Mouse (Mus musculus) urinary bladder, postnatal 10 days (tissue): Measurements from ENCODE around the gene Rhoa.

Experiments used
- DNase-seq: peaks from one replicate; pipeline ENCODE4 v3.0.0; 2022; ENCODE audit warnings: low spot score

Rhoa gene

DNA sequence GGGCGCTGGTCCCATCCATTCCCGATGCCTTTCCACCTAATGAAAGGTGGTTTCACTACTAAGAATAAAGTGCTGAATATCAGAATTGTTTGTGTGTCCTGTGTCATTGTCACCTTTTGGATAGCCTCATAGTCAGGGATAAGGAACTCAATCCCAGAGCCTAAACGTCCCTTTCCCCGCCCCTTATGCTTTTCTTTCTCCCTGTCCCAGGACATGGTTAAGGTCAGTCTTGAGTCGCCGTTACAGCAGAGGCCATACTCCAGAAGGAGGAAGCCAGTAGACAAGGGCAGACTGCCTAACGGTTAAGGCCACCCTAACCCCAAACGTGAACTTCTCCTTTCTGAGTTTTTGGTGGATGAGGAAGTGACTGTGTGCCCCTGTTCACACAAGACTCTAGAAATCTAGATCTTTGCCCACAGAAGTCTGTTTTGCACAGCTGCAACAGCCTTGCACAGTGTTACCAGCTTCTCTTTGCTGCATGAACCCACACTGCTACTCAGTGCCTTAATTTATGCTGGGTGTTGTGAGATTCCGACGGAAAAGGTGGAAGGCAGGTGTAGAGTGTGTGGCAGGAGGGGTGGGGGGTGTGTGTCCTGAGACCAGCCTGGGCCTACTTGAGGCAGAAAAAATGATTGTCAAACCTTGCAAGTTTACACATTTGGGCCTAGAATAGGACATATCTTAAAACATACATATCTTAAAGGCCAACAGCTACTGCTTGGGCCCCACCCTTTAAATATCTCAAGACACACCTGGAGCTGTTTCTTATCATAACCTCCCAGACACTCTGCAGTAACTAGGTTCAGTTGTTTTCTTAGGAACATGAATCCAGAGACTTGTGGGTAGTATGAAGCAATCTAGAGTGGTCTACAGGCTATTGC is 34.6 kb downstream of the Rhoa start:
- DNase-seq: no peak

DNA sequence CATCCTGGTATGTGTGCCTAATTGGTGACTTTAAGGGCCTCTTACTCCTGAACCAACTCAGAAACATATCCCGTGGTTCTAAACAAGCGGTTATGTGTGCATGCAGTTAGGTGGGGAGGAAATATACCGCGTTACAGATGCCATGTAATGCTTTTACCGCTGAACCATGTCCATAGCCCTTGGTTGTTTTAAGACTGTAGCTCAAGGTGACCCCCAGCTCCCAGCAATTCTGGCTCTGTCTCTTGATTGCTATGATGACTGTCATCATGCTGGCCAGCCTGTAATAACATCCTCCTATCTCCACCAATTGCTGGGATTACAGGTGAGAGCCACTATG is 35.2 kb downstream of the Rhoa start:
- DNase-seq: no peak

DNA sequence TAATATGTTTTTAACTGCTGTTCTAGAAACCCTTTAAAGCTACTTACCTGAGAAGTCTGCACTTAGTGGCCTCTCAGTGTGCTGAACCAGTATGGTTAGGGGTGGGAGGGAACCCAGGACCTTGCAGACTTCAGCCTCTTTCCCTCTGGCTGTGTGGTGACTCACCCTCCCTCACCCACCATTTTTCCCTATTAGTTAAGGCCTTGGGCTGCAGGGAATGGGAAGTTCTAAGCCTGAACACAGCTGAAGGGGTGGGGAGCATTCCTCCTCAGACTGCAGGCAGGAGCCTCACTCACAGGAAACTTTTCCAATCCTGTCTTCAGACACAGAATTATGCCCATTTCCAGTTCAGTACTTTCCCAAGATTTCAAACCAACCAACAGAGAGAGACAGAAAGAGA is 35.9 kb downstream of the Rhoa start:
- DNase-seq: no peak

DNA sequence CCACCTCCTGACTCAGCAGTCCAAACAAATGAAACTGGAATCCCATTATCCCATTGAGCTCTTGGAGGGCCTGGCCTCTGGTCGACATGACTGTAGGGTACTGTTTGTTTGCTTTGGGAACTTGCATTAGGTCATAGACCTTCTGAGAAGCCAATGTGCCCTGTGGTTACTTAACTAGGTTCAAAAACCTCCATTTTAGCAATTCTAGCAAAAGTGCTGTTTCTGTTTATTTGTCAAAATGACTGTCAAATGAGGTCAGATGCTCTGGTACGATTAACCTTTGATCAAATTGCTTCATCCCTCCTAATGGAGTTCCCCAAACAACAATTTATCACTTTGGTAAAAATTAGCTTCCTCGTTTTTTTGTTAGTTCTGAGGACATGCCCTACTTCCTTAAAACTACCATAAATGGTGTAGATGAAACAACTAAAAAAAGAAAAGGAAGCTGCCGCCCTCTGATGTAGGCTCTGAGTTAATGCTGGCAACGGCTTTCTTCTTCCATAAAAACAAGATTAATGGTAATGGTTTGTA is 36.4 kb downstream of the Rhoa start:
- DNase-seq: no peak

DNA sequence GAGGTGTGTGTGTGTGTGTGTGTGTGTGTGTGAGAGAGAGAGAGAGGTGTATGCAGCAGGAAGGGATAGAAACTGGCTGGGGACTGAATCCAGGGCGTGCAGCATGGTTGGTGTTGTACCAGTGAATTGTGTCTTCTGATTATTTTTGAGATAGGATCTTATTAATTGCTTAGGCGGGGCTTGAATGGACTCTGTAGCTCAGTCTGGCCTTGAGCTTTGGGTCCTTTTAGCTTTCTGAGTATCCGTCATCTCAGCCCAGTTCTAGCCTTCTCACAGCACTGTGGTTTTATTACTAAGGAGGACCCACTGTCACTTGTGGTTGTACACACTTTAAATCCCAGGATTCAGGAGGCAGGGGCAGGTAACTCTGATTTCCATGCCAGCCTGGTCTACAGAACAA is 37.4 kb downstream of the Rhoa start:
- DNase-seq: no peak

DNA sequence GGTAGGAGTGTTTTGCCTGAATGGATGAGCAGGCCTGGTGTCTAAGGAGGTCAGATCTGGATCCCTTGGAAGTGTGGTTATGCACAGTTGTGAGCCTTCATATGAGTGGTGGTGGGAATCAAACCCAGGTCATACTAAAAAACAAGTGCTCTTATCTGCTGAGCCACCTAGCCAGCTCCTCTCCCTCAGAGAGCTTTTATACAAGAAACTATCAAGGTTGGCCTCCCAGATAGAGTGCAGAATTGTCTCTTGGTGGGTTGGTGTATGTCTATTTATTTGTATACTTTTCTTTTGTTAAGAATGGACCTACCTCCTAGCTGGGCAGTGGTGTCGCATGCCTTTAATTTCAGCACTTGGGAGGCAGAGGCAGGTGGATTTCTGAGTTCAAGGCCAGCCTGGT is 37.9 kb downstream of the Rhoa start:
- no peak for DNase-seq

DNA sequence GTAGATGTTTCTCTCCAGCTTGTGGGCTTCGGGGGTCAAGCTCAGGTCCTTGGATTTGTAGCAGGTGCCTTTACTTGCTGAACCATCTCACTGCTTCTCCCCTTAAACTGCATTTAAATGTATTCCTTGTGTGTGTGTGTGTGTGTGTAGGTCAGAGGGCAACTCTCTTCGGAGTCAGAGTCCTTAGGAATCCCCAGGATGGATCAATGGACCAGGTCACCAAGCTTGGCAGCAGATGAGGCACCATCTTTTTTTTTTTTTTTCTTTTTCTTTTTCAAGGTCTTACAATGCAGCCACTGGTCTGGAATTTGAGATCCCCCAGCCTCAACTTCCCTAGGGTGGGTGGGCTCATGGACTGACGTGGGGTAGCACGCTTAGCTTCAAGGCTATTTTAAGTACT is 38.5 kb downstream of the Rhoa start:
- DNase-seq: no peak

DNA sequence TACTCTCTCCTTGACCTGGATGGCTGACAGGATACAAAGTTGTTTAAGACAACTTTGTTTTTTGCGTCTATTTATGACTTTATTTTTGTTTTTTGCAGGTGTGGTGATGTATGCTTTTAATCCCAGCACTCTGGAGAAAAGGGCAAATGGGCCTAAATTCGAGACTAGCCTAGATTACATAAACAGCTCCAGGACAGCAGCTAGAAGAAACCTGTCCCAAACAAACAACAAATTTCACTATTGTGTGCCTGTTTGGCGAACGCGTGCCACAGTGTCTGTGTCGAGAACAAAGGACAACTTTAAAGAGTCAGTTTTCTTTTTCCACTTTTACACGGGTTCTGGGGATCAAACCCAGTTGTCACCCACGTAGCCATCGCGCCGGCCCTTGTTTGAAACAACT is 41.1 kb downstream of the Rhoa start:
- DNase-seq: no peak

DNA sequence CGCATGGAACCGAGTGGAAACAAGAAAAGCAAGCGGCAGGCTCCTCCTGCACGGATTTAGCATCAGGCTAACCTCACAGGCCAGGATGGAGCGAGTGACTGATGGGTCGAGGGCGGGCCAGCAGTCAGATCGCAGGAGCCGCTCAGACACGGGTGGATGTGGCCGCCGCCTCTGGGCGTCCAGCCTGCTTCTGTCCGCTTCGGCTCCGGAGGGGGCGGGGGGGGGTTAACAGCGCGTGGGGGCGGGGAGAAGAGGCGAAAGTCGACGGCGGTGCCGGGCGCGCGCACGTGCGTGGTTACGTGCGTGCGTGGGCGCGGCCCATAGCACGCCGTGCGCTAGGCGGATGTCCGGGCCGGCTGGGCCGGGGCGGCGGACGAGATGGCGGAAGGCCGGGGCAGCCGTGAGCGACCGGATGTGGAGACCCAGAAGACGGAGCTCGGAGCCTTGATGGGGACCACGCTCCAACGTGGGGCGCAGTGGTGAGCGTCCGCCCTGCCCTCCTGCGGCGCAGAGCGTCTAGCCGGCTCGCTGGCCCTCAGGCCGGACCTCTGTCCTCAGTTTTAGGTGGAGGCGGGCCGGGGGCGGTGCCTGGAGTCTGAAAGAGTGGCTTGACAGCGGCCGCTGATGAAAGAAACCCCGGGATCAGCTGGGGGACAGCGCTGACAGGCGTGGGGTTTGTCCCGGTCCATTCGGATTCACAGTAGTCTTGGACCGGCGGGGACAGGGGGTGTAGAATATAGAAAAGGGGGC is 41.8 kb downstream of the Rhoa start, which contains the start of gene Usp4:
Gene Usp4 (plus strand): TSS at position 314 of the 750 bp plus-strand sequence.
- peak; percentile 57 for DNase-seq

DNA sequence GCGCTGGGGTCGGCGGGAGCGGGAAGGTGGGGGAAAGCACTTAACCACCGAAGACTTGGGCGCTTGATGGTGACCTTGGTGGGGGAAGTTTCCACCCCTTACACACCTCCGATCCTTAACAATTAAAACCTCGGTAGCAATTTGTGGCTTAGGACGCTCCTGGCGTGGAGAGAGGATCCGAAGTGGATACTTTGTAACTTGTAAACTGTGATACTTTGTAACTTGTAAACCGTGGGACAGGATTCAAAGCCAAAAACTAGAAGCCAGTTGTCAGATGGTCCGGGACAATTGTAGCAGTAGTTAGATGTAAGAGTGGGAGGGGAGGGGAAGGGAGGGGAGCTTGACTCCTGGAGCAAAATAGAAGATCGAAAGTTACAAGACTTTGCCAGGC is 42.4 kb downstream of the Rhoa start:
- no peak for DNase-seq

DNA sequence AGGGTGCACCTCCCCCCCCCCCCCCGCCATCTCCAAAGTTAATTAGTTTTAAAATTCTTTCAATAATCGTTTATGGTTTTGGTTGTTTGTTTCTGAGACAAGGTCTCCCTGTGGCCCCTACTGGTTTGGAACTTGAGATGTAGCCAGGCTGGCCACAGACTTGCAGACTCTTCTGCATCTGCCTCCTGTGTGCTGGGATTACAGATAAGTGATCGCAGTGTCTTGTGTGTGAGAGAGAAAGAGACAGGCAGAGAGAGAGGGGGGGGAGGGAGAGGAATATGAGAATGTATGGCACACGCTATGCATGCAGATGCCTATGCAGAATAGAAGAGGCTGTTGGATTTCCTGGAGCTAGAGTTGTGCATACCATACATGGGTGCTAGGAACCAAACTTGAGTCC is 43.8 kb downstream of the Rhoa start:
- no peak for DNase-seq

DNA sequence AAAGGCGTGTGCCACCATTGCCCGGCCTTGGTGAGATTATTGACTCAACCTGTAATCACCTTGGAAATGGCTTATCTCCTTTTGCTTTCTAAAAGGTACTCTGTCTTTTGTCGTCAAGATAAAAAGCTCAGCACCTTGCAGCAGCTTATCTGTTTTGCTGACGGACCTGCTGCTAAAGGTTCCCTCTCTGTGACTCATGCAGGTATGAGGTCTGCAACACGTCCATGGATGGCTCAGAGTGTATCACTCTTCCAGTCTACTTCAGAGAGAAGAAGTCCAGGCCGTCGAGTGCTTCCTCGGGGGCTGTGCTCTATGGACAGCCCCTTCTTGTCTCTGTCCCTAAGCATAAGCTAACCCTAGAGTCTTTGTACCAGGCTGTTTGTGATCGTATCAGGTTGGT is 72.3 kb downstream of the Rhoa start:
- no peak for DNase-seq

DNA sequence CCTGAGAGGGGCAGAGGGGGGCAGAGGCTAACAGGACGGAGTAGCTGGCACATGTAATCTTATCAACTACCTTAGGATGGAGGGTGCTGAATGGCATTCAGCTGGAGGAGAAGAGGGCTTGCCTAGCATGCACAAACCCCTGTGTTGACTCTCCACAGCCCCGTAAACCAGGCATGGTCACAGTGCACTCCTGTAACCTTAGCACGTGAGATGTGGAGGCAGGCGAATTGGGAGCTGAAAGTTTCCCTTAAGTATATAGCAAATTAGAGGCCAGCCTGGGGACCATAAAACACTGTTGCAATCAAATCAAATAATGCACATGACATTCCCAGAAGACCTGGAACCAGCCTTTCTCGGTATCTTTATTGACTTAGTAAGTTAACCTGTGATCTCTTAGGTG is 72.8 kb downstream of the Rhoa start:
- no peak for DNase-seq

DNA sequence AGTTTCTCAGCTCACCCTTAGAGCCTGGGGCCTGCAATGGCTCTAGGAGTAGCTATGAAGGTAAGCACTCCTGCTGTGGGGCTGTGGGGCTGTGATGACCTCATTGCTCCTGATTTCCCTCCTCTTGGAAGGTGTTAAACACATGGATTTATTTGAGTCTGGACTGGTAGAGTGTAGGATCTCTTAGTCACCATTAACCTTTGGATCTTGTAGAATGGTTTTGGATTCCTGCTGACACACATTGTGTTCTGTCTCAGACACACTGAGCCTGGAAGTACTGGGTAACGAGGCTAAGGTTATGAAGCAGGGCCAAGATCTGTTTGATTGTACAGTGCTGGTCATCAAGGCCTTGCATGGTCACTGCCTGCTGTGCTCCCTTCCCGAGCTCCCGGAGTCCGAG is 73.4 kb downstream of the Rhoa start:
- no peak for DNase-seq

DNA sequence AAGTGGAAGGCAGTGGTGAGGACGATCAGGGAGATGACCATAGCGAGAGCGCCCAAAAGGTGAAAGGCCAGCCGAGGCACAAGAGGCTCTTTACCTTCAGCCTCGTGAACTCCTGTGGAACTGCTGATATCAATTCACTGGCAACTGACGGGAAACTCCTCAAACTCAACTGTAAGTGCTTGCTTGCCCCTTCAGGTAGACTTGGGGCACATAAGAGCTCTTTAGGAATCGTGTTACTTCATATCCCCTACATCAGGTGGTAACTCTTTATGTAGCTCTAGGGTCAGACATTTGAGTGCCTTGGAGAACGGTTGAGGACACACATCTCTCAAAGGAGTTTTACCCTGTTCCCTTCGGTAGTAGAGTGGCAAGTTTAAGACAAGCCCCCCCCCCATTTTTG is 75.5 kb downstream of the Rhoa start:
- no peak for DNase-seq

DNA sequence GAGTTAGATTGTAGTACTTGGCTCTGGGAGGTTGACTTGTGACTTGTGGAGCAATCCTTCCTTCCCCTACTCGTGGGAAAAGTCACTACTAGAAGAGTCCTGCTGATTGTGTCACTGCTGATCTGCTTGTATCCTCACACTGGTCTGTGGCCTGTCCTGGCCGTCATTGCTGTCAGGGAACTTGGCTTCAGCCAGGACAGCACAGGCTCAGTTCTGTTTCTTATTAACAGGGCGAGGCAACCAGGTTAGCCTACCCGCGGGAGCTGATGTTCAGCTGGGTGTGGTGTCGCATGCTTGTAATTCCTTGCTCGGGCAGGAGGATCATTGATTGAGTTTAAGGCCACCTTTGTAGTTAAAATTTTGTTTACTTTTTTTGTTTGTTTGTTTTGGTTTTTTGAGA is 79.1 kb downstream of the Rhoa start:
- no peak for DNase-seq

DNA sequence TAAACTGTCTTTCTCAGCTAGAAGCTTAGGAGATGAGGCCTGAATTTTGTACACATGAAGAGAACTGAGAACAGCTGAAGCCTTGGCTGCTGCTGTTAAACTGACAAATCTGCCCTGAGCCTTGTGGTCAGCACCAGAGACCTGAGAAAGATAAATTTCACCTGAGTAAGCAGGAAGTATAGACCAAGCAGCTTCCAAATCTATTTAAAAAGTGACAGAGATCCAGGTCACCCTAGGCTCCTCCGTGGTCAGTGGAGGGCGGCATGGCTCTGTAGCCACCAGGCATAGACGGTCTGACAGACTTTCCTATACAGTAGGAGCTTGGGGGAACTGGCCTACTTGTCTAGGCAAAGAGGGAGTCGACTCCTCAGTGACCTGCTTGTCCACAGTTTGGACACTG is 80.9 kb downstream of the Rhoa start:
- no peak for DNase-seq
